Mouse (Mus musculus) heart, postnatal 14 days (tissue): ENCODE measurements around the gene Cacng8. TPM values are rescaled to one million over a fixed set of nuclear protein-coding genes. Genes with fewer than 3 reads are reported as not detected.
A peak's percentile ranks its signal among the peaks of the same experiment; 100 is the strongest.

Experiments
- DNase-seq, 2 experiments: peaks; one replicate each; pipeline ENCODE4 v3.0.0; 2021 to 2022
- intact Hi-C: fragments of 180-260 bp; cut with DNase I; formaldehyde crosslinking; loops from one replicate; pipeline ENCODE4 v1.15.1; 2025
- long read RNA-seq, 2 experiments: library from polyadenylated mRNA; stranded (forward); transcript quantifications; one replicate each; pipeline ENCODE4 v2.0.0; 2021
- total RNA-seq, 2 experiments: library from RNA; stranded (reverse); gene quantifications; 2 replicates each; pipeline ENCODE4 v1.2.3; 2021

Gene Cacng8
- total RNA-seq = not detected
- long read RNA-seq, experiment 1 = 0 reads
- long read RNA-seq, experiment 2 = 0 reads

DNA sequence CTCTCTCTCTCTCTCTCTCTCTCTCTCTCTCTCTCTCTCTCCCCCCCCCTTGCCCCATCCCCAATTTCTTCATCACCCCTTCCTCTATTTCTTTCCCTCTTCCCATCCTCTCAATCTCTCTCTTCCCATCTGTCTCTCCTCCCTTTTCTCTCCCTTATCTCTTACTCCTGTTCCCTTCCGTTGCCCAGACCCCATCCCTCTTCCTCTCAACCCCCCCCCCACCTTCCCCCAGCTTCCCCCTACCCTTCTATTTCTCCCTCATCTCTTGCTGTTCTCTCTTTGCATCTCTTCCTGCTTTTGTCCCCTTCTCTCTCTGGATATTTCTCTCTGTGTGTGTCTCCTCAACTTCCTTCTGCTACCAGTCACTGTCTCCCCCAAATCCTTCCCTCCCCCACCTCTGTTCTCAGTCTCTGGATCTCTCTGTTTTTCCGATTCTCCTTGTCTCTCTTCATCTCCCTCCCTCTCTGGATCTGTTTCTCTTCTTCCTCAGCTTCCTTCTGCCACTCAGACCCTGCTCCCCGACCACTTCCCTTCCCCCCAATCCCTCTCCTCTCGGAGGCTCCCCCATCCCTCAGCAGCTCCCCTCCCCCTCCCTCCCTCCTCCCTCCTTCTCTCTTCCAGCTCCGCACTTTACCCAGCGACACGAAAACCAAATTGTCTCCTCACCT, at the start of gene Cacng8:
Cacng8 (plus strand) TSS at position 271 of the 668 bp plus-strand sequence.
- intact Hi-C loops = no loop called here
- DNase-seq = no peak

DNA sequence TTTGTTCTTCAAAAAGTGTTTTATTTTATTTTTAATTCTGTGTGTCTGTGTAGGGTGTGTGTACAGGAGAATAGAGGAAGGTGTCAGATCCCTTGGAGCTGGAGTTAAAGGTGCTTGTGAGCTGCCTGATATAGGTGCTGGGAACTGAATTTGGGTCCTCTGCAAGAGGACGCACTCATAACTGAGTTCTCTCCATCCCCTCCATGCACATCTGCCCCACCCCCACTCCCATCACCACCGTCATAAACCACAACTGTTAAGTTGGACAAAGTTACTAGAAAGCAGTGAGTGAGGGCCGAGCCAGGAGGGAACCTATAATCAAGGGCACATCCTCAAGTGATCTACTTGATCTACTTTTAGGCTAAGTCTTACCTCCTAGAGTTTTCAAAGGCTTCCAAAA, 46.6 kb upstream of the Cacng8 start:
- intact Hi-C loops = no loop called here
- no peak for DNase-seq

DNA sequence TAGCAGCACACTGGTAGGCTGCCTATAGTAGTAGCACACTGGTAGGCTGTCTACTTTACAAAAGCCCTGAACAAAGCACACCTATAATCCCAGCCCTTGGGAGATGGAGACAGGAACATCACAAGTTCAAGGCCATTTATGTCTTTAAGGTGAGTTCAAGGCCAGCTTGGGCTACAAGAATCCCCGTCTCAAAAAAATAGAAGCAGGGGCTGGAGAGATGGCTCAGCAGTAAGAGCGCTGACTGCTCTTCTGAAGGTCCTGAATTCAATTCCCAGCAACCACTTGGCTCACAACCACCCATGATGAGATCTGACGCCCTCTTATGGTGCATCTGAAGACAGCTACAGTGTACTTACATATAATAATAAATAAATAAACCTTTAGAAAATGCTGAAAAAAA, 45.2 kb upstream of the Cacng8 start:
- intact Hi-C loops = no loop called here
- no peak for DNase-seq

DNA sequence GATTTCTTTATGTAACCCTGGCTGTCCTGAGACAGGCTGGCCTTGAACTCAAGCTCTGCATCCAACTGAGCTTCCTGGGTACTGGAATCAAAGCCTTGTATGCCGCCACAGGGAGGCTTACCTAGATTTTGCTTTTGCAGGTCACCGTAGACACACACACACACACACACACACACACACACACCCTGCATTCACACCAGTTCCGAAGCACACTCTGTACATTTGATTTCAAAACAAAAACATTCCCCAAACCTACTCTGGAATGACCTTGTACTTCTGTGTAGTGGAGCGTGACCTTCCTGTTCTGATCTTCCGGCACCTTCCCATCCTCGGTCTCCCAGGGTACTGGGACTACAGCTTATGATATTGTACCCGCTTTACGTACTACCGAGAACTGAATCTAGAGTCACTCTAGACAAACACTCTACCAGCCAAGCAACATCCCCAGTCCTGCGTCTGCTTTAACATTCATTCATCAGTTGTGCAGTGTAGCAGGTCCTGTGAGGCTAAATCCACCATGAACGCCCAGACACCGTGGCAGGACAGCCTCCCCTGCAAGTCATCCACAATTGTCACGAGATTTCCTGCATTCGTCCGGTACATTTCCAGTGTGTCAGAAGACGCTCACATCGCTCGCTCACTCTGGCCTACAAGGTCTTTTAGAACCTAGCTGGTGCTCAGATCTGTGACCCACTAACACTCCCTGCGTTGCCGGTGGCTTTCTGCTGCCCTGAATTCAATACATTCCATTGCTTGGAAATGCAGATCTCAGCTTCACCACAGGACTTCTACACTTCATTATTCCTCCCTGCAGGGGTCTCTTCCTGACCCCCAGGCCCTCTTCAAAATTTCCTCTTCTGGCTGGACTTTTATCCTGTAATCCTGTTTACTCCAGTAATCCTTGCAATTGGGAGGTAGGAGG, 42.9 kb upstream of the Cacng8 start:
- intact Hi-C loops = no loop called here
- no peak for DNase-seq

DNA sequence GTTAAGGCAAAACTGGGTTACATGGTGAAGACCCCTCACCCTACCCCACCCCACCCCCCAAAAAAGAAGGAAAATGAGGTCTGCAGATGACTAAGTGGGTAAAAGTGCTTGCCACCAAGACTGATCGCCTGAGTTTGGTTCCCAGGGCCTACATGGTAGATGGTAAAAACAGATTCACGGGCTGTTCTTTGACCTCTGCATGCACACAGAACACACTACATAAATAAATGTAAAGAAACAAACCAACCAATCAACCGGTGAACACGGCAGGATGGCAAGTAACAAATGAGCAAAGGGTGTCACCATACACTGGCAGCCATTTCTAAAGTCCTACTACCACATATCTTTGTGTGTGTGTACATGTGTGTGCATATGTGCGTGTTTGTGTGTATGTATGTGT, 42.2 kb upstream of the Cacng8 start:
- intact Hi-C loops = no loop called here

DNA sequence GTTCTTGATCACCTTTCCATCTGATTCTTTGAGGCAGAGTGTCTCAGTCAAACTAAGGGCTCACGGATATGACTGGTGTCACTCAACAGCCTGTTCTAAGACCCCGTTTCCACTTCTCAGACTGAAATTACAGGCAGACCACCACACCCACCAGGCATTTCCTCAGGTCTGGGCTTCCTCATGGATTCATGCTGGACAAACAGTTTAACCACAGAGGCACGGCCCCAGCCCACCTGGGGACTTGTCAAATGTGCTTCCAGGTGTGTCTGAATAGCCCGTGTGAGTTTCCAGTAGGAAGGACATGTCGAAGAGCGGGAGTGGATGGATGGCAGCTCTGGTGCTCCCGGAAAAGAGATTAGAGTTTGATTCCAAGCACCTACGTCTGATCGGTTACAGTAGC, 40.7 kb upstream of the Cacng8 start:
- no peak for DNase-seq
- intact Hi-C loops = no loop called here

More for the DNA sequence above, 42.2 kb upstream of the Cacng8 start:
- no peak for DNase-seq

DNA sequence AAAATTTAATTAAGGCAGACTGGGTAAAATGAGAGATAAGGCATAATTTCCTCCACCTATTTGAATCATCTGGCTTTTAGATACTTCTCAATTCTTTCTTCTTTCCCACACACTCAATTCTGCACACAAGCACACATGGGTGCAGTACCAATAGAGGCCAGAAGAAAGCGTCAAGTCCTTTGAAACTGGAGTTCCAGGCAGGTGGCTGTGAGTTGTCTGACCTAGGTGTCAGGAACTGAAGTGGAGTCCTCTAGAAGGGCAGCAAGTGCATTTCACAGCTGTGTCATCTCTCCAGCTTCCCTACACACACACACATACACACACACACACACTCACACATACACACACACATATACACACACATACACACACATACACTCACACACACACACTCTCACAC, 38.9 kb upstream of the Cacng8 start:
- intact Hi-C loops = no loop called here
- no peak for DNase-seq

DNA sequence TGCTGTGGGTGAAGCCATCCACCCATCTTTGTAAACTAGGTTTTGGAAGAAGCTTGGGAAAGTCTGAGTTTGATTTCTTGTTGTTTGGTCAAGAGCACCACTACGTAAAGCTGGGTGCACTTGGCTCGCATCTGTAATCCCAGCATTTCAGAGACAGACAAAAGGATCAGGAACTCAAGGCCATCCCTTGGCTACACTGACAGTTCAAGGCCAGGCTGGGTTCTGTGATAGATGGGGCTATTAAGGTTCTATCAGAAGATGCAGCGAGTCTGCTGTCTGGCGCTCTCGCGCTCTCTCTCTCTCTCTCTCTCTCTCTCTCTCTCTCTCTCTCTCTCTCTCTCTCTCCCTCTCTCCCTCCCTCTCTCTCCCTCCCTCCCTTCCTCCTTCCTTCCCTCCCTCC, 35.6 kb upstream of the Cacng8 start:
- intact Hi-C loops = no loop called here
- DNase-seq = no peak

DNA sequence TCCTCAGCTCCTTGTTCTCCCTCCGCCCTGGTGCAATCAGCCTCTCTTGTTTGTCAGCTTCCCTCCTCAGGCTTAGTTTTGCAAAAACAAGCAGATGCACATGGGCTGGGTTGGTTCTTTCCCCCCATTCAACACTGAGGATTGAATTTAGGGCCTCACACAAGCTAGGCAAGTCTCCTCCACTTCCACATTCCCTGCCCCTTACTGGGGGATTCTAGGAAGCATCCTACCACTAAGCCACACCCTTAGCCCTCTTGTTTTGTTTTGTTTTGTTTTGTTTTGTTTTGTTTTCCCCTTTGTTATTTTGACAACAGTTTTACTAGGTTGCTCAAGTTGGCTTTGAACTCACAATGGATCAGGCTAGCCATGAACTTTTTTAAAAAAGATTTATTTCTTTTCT, 29.8 kb upstream of the Cacng8 start:
- no peak for DNase-seq
- intact Hi-C loops = no loop called here

DNA sequence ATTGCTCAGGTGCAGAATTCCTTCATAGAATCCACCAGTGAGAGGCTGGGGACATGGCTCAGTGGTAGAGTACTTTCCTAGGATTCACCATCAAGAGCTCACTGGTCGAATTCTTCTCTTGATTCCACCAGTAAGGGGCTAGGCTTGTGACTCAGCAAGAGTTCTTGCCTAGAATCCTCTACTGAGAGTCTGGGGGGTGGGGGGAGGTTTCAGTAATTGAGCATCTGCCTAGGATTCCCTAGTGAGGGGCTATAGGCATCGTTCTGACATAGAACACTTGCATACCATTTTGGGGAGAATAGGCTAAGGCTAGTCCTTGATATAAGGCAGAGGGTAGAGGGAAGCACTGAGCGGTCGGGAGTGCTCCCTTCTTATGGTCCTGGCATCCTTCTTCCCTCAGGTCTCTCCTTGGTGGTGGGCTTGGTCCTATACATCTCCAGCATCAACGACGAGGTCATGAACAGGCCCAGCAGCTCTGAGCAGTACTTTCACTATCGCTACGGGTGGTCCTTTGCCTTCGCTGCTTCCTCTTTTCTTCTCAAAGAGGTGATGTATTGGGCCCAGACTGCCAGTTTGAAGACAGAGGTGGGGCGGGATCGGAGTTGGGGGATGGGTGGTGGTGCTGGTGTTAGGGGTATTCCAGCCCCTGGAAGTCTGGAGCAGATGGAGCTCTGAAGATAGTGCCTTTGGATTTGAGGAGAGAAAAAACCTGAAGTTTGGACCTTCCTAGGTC, 24.8 kb upstream of the Cacng8 start:
- intact Hi-C loops = no loop called here

DNA sequence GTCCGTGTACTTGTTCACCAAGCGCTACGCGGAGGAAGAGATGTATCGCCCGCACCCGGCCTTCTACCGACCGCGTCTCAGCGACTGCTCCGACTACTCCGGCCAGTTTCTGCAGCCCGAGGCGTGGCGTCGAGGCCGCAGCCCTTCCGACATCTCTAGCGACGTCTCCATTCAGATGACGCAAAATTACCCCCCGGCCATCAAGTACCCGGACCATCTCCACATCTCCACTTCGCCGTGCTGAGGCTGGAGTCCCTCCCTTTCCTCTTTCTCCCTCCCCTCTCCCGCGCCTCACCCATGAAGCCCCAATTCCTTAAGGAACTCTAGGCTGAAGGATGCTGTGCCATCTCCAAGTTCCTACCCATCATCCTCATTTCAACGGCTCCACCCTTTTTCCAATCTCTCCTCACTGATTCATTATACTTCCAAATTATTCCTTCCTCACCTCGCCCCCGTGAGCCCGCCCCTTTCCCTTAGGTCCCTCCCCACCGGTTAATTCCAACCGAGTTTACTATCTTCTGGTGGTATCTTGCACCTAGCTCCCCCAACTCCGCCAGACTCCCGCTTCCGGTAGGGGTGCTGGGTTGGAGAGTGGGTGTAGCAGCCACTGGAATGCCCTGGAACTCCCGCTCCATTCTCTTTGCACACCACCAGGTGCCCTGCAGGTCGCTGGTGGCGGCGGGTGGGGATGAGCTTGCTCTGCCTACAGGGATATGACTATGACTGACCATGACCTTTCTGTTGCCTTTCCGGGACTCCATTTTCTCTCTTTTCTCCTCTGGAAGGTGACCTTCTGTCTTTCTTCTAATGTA, 23.6 kb upstream of the Cacng8 start:
- no peak for DNase-seq
- intact Hi-C loops = no loop called here

More for the DNA sequence above, 24.8 kb upstream of the Cacng8 start:
- DNase-seq = no peak

DNA sequence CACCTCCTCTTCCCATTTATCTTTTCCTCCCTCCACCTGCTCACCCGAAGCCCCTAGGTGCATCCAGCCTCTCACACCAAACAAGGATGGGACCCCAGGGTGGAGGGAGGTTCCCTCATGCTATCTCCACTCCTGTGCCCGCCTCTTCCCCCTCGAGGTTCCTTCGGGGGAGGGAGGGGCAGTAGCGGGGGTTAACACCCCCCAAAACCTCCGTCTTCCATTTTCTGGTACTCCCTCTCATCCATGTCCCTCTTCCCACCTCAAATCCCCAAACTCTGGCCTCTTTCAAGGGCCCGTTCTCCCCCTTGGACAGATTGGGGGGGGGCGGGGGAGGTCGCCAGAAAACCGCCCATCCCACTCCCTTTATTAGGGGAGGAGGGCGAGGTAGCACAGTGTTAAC, 22.9 kb upstream of the Cacng8 start:
- DNase-seq = no peak
- intact Hi-C loops = no loop called here

DNA sequence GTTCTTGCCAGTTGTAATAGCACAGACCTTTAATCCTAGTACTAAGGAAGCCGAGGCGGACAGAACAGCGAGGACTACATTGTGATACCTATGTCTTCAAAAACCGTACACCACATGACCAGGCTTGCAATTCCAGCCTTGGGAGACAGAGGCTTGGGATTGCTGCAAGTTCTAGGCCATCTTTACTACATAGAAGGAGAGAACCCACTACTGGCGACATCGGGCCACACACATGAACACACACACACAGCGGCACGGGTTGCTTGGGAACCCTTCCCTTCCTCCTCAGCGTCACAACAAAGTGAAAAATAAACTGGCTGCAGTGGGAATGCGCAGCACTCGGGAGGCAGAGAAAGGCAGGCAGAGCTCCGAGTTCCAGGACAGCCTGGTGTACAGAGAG, 22.2 kb upstream of the Cacng8 start:
- intact Hi-C loops = no loop called here
- no peak for DNase-seq

DNA sequence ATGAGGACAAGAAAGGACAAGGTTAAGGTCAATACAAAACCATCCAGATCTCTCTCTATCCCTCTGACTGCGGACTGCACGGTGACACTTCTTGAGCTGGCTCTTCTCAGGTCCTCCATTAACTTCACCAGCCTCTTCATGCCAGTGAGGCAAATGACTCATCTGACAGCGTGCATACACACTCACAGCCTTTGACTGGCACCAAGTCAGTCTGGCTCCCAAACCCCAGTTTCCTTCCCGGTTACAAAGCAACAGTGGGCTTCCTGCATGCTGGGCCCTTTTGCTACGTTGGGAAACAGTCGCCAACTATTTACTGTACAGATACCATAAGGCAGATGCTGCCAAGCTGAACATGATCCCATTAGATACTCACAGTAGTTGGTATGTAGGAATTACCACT, 21.3 kb upstream of the Cacng8 start:
- DNase-seq = no peak
- intact Hi-C loops = no loop called here

DNA sequence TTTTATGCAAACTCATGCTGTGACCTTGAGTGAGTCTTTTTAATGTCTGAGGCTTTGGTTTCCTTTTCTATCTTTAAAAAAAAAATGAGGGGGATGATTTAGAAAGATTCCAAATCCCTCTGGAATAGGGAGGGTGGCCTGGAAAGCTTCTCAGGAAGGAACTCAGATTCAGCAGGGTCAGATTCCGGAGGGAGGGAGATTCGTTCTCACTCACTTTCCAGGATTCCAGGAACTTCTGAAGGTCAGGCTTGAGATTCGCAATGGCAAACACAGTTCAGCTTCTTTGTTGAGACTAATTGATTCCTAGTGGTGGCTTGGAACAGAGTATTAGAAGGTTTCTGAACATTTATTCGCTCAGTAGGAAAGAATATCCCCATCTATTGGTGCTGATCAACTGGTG, 20.1 kb upstream of the Cacng8 start:
- DNase-seq = no peak
- intact Hi-C loops = no loop called here

DNA sequence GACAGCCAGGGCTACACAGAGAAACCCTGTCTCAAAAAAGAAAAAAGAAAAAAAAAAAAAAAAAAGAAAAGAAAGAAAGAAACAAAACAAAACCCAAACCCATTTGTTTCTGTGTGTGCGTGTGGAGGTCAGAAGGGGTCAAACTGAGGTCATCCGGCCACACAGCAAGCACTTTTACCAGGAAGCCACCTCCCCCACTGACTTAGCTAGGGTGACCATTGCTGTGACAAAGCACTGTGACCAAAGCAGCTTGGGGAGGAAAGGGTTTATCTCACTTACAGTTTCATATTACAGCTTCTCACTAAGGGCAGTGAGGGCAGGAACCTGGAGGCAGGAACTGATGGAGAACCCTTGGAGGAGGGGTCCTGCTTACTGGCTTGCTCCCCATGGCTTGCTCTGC, 18.1 kb upstream of the Cacng8 start:
- DNase-seq = no peak
- intact Hi-C loops = no loop called here

DNA sequence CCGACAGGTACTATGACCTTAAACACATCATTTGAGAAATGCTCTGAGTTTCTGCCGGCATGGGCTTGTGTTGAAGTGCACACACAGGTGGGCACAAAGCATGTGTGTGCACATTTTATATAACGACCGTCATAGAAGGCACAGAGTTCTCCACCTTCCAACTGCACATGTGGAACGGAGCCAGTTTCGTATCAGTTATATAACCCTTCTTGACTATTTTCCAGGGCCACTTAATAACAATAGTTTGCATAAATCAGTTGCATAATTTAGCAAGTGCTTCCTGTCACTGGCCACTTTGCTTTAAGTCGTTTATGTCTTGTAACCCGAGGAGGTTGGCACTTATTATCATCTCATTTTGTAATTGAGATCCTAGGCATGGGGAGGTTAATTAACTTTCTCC, 16.7 kb upstream of the Cacng8 start:
- intact Hi-C loops = no loop called here
- DNase-seq = no peak

DNA sequence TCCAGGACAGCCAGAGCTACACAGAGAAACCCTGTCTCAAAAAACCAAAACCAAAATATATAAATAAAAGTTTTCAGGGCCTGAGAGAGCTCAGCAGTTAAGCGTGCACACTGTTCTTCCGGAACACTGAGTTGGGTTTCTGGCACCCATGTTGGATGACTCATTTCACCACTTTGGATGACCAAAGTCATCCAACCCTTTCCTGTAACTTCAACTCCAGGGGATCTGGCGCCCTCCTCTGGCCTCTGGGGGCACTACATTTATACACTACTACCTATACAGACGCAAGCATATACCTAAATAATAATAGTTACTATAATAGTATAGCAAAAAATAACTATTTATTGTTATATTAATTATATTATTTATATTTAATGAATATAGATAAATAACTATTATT, 13.7 kb upstream of the Cacng8 start:
- intact Hi-C loops = loop anchor here (2.0 kb wide), 2 partner anchors 46 to 154 kb away; no protein-coding TSS in a partner anchor

DNA sequence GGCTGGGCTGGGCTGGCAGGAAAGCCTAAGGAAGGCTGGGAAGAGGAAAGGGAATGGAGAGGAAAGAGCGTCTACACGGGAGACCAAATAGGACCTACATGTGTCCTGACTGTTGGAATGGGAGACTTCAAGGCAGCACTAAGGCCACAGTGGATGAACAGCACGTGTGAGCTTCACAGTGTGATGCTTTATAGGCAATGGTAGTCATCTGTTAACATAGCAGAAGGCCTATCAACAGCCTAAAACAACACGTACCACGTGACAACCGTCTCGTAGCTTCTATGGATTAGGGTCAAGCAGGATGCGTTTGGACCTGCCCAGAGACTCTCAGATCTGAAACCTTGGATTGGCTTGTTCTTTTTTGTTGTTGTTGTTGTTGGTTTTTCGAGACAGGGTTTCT, 8.4 kb upstream of the Cacng8 start:
- DNase-seq = no peak

More for the DNA sequence above, 13.7 kb upstream of the Cacng8 start:
- DNase-seq = peak; percentile 63 to 73

DNA sequence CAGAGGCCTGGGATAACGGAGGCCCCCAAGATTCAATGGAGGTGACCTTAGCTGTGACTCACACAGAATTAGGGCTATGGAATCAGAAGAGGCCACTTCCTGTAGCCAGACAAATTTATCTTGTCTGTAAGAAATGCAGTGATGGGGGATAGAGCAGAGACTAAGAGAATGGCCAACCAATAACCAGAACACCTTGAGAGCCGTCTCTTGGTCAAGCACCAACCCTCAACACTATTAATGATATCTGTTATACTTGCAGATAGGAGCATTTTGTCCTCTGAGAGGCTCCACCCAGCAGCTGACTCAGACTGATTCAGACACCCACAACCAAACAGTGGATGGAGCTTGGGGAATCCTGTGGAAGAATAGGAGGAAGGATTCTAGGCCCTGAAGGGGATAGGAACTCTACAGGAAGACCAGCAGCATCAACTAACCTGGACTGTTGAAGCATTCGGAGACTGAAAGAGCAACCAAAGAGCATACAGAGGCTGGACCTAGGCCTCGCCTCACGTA, 5.6 kb upstream of the Cacng8 start:
- no peak for DNase-seq
- intact Hi-C loops = no loop called here

More for the DNA sequence above, 8.4 kb upstream of the Cacng8 start:
- intact Hi-C loops = no loop called here
